Mouse (Mus musculus) lung, embryonic 15.5 days (tissue): ENCODE measurements around the gene Rtn4rl1. TPM values are rescaled to one million over a fixed set of nuclear protein-coding genes. Genes with fewer than 3 reads are reported as not detected.

ENCODE experiments used
- ATAC-seq: fragments of 200-750 bp; cut with Nextera tagmentation; 2 replicates; pipeline ENCODE4 v1.8.0; 2017; ENCODE audit warnings: moderate number of reproducible peaks, borderline replicate concordance; ENCODE audit not compliant: low FRiP score, low TSS enrichment; ENCODE audit errors: extremely low read depth
- H3K27ac ChIP-seq: fragments of 300-500 bp; sonication (generic); 2 replicates; pipeline ENCODE4 v1.5.1; 2015; ENCODE audit warnings: moderate library complexity, mild to moderate bottlenecking, inconsistent platforms
- H3K27me3 ChIP-seq: fragments of 300-500 bp; sonication (generic); 2 replicates; pipeline ENCODE4 v1.6.1; 2015; ENCODE audit warnings: inconsistent platforms
- H3K36me3 ChIP-seq: fragments of 300-500 bp; sonication (generic); 2 replicates; pipeline ENCODE4 v1.6.1; 2015; ENCODE audit warnings: inconsistent platforms
- H3K4me1 ChIP-seq: fragments of 300-500 bp; sonication (generic); 2 replicates; pipeline ENCODE4 v1.6.1; 2015; ENCODE audit warnings: inconsistent platforms
- H3K4me2 ChIP-seq: fragments of 300-500 bp; sonication (generic); 2 replicates; pipeline ENCODE4 v1.6.1; 2015; ENCODE audit warnings: inconsistent platforms, mild to moderate bottlenecking, moderate library complexity
- H3K4me3 ChIP-seq: fragments of 300-500 bp; sonication (generic); 2 replicates; pipeline ENCODE4 v1.5.1; 2015; ENCODE audit warnings: mild to moderate bottlenecking, inconsistent platforms
- H3K9ac ChIP-seq: fragments of 300-500 bp; sonication (generic); 2 replicates; pipeline ENCODE4 v1.6.1; 2015; ENCODE audit warnings: inconsistent platforms
- H3K9me3 ChIP-seq: fragments of 300-500 bp; sonication (generic); 2 replicates; pipeline ENCODE4 v1.6.1; 2016; ENCODE audit warnings: inconsistent platforms
- WGBS: fragments of 180-500 bp; shearing (Covaris S2); methylation state at CpG from one replicate; pipeline ENCODE4 v1.1.7; 2015; 5-methylcytosine and 5-hydroxymethylcytosine counted together
- polyA plus RNA-seq: library from polyadenylated mRNA; unstranded; fragments of >200 nt; fragmentation: Nextera tagmentation; extraction: Ambion mirVana; gene quantifications from 2 replicates; pipeline ENCODE4 v1.2.1, GENCODE M21; 2015

Rtn4rl1 gene
- polyA plus RNA-seq, 1 experiment from 2014 or later = 3.3 TPM

GRCm38 (mm10) chr11:75157901-75158300 is 35.7 kb upstream of the Rtn4rl1 start:
- no peaks in the 10 kb centered on the region for H3K27me3 ChIP-seq
- 29% methylated on average over 2 of the region's 2 CpGs for WGBS
- no peaks in the 10 kb centered on the region for H3K9me3 ChIP-seq
- H3K4me1 ChIP-seq = peaks cover 77% of the 10 kb centered on the region
- H3K36me3 ChIP-seq = peaks cover 18% of the 10 kb centered on the region; the same call in 1 of the 2 replicates
- H3K4me2 ChIP-seq = no peak overlapping the region
- no peak for ATAC-seq
- H3K4me3 ChIP-seq = no peak overlapping the region
- peak overlapping the region; percentile 83 for H3K27ac ChIP-seq
- H3K9ac ChIP-seq = no peak overlapping the region

GRCm38 (mm10) chr11:75158432-75158831 is 35.2 kb upstream of the Rtn4rl1 start:
- ATAC-seq = no peak
- Histone ChIP-seq H3K4me3 (no peak overlapping the region), H3K36me3 (peaks cover 24% of the 10 kb centered on the region), H3K4me1 (peaks cover 78% of the 10 kb centered on the region), H3K27me3 (no peaks in the 10 kb centered on the region), H3K9ac (no peak overlapping the region), H3K4me2 (no peak overlapping the region), H3K9me3 (no peaks in the 10 kb centered on the region), H3K27ac (peak overlapping the region; percentile 83)
- 71% methylated on average over 14 of the region's 14 CpGs for WGBS

- ATAC-seq = no peak
- H3K9me3 ChIP-seq = no peaks in the 10 kb centered on the region
- H3K4me2 ChIP-seq = no peak overlapping the region
- H3K27me3 ChIP-seq = peaks cover 6% of the 10 kb centered on the region
- H3K27ac ChIP-seq = peak overlapping the region; percentile 83; the same call in 1 of the 2 replicates
- H3K4me1 ChIP-seq = peaks cover 79% of the 10 kb centered on the region
- WGBS = 64% methylated on average over 2 of the region's 2 CpGs
- no peak overlapping the region for H3K9ac ChIP-seq
- H3K36me3 ChIP-seq = peaks cover 28% of the 10 kb centered on the region
- no peak overlapping the region for H3K4me3 ChIP-seq
These were observed 34.0 kb upstream of the Rtn4rl1 start for GRCm38 (mm10) chr11:75159564-75159963.

GRCm38 (mm10) chr11:75160954-75161353 is 32.6 kb upstream of the Rtn4rl1 start:
- H3K27ac ChIP-seq = peak overlapping the region; percentile 84
- H3K27me3 ChIP-seq = peaks cover 20% of the 10 kb centered on the region
- no peak overlapping the region for H3K4me2 ChIP-seq
- H3K4me1 ChIP-seq = peaks cover 88% of the 10 kb centered on the region
- H3K9me3 ChIP-seq = no peaks in the 10 kb centered on the region
- H3K4me3 ChIP-seq = no peak overlapping the region
- no peak overlapping the region for H3K9ac ChIP-seq
- H3K36me3 ChIP-seq = peaks cover 28% of the 10 kb centered on the region
- WGBS = 46% methylated on average over 7 of the region's 7 CpGs
- ATAC-seq = no peak

GRCm38 (mm10) chr11:75161417-75162008 is 32.1 kb upstream of the Rtn4rl1 start:
- peaks cover 88% of the 10 kb centered on the region for H3K4me1 ChIP-seq
- ATAC-seq = peak; percentile 88
- peak overlapping the region; percentile 84 for H3K27ac ChIP-seq
- H3K9me3 ChIP-seq = no peaks in the 10 kb centered on the region
- H3K9ac ChIP-seq = no peak overlapping the region
- peaks cover 26% of the 10 kb centered on the region for H3K27me3 ChIP-seq
- 32% methylated on average over 4 of the region's 4 CpGs for WGBS
- no peak overlapping the region for H3K4me3 ChIP-seq
- H3K4me2 ChIP-seq = no peak overlapping the region
- peaks cover 28% of the 10 kb centered on the region for H3K36me3 ChIP-seq

GRCm38 (mm10) chr11:75162591-75163080 is 30.9 kb upstream of the Rtn4rl1 start:
- ATAC-seq = no peak
- Histone ChIP-seq H3K4me3 (no peak overlapping the region), H3K4me2 (0 out of 2 replicates have a peak overlapping the region, but pooled peaks have one; percentile 3)

GRCm38 (mm10) chr11:75163379-75163778 is 30.2 kb upstream of the Rtn4rl1 start:
- ATAC-seq = no peak
- Histone ChIP-seq H3K27me3 (peaks cover 44% of the 10 kb centered on the region), H3K9ac (no peak overlapping the region), H3K9me3 (no peaks in the 10 kb centered on the region), H3K27ac (peak overlapping the region; percentile 84), H3K36me3 (peaks cover 28% of the 10 kb centered on the region), H3K4me3 (no peak overlapping the region), H3K4me2 (0 out of 2 replicates have a peak overlapping the region, but pooled peaks have one; percentile 3), H3K4me1 (peaks cover 87% of the 10 kb centered on the region)
- WGBS = 70% methylated on average over 6 of the region's 6 CpGs

More at GRCm38 (mm10) chr11:75162591-75163080, 30.9 kb upstream of the Rtn4rl1 start:
- H3K9me3 ChIP-seq = no peaks in the 10 kb centered on the region
- H3K4me1 ChIP-seq = peaks cover 88% of the 10 kb centered on the region
- H3K27ac ChIP-seq = peak overlapping the region; percentile 84
- peaks cover 37% of the 10 kb centered on the region for H3K27me3 ChIP-seq
- H3K9ac ChIP-seq = no peak overlapping the region
- peaks cover 28% of the 10 kb centered on the region for H3K36me3 ChIP-seq
- 60% methylated on average over 12 of the region's 12 CpGs for WGBS

GRCm38 (mm10) chr11:75164051-75164450 is 29.5 kb upstream of the Rtn4rl1 start:
- peak overlapping the region; percentile 90 for H3K4me2 ChIP-seq
- no peak for ATAC-seq
- WGBS = 67% methylated on average over 2 of the region's 2 CpGs
- H3K27me3 ChIP-seq = peaks cover 51% of the 10 kb centered on the region
- H3K9ac ChIP-seq = peak overlapping the region; percentile 71; the same call in 1 of the 2 replicates
- H3K9me3 ChIP-seq = no peaks in the 10 kb centered on the region
- H3K4me1 ChIP-seq = peaks cover 87% of the 10 kb centered on the region
- peak overlapping the region; percentile 89 for H3K27ac ChIP-seq
- peaks cover 28% of the 10 kb centered on the region for H3K36me3 ChIP-seq
- H3K4me3 ChIP-seq = peak overlapping the region; percentile 63; the same call in 1 of the 2 replicates

GRCm38 (mm10) chr11:75164750-75165149 is 28.8 kb upstream of the Rtn4rl1 start:
- WGBS = 25% methylated on average over 15 of the region's 15 CpGs
- peaks cover 91% of the 10 kb centered on the region for H3K4me1 ChIP-seq
- no peak for ATAC-seq

GRCm38 (mm10) chr11:75165441-75166192 is 28.0 kb upstream of the Rtn4rl1 start:
- H3K4me3 ChIP-seq = peak overlapping the region; percentile 63
- H3K27me3 ChIP-seq = peaks cover 67% of the 10 kb centered on the region
- H3K27ac ChIP-seq = peak overlapping the region; percentile 89
- H3K4me1 ChIP-seq = peaks cover 93% of the 10 kb centered on the region
- H3K36me3 ChIP-seq = peaks cover 17% of the 10 kb centered on the region
- WGBS = 14% methylated on average over 54 of the region's 54 CpGs
- ATAC-seq = no peak
- no peaks in the 10 kb centered on the region for H3K9me3 ChIP-seq
- H3K9ac ChIP-seq = peak overlapping the region; percentile 71
- H3K4me2 ChIP-seq = peak overlapping the region; percentile 90

More at GRCm38 (mm10) chr11:75164750-75165149, 28.8 kb upstream of the Rtn4rl1 start:
- Histone ChIP-seq H3K9ac (peak overlapping the region; percentile 71), H3K27me3 (peaks cover 58% of the 10 kb centered on the region), H3K9me3 (no peaks in the 10 kb centered on the region), H3K36me3 (peaks cover 26% of the 10 kb centered on the region), H3K27ac (peak overlapping the region; percentile 89; the same call in 1 of the 2 replicates), H3K4me2 (peak overlapping the region; percentile 90), H3K4me3 (peak overlapping the region; percentile 63)

GRCm38 (mm10) chr11:75166193-75166842 is 27.3 kb upstream of the Rtn4rl1 start:
- no peaks in the 10 kb centered on the region for H3K9me3 ChIP-seq
- ATAC-seq = no peak
- H3K4me1 ChIP-seq = peaks cover 91% of the 10 kb centered on the region
- H3K27me3 ChIP-seq = peaks cover 74% of the 10 kb centered on the region
- peak overlapping the region; percentile 89 for H3K27ac ChIP-seq
- H3K36me3 ChIP-seq = peaks cover 14% of the 10 kb centered on the region
- H3K9ac ChIP-seq = peak overlapping the region; percentile 71
- peak overlapping the region; percentile 90 for H3K4me2 ChIP-seq
- 9% methylated on average over 55 of the region's 55 CpGs for WGBS
- H3K4me3 ChIP-seq = peak overlapping the region; percentile 63
